In the genomic region with DNA sequence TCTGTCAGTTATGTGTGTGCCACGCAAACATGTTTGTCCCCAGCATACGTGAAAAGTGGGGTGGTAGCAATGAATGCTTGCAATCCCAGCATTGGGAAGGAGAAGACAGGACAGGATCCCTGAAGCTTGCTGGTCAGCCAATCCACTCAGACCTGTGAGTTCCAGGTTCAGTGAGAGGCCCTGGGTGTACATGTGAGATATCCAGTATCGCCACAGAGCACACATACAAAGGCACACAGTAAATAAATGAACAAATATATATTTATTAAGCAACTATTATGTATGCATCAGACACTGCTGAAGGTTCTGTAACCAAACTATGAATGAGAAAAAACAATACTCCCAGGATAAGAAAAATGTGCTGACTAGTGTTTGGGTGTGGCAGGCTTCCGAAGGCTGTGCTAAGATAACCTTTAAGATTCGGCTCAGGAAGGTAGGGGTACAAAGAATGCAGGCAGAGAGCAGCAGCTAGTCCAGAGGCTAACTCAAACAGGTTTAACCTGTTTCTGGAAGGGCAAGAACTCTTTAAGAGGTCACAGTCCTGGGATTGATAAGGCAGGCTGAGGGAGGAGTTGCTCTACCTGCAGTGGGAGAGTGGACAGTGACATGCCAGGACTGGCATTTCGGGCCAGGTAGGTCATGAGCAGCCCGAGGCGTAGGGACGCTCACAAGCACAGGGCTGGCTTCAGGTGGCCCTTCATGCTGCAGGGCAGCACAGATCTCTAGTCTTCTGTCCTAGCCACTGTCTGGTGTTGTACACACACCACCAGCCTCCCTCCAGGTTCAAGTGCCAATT, we compare ENCODE assay signal across 12 mouse cellular contexts. TPM values are rescaled to one million over a fixed set of nuclear protein-coding genes. Genes with fewer than 3 reads are reported as not detected.
DNase-seq lines count a peak whose midpoint lies in the region; ATAC-seq and TF ChIP-seq lines count a peak whose summit lies in the region.
"Had no signal": no experiment of that assay in that cellular context is flagged by ENCODE, and none has a peak within 500 bp of the region (broad histone marks: within the 10 kb centered on the region; RNA-seq: fewer than 3 reads in every experiment).

No protein-coding gene starts in this region.

- TF ChIP-seq POLR2A in kidney, adult 2 months (IDR thresholded peaks at IDR 0.05; ENCODE audit: low read depth, low read length) = no peak

- H3K4me2 ChIP-seq in kidney, embryonic 14.5 days (replicated peaks; ENCODE audit: low read depth, low read length) = no peak overlapping the region
- H3K4me2 ChIP-seq: neural tube, embryonic 12.5 days had no signal

- DNase-seq in cerebellum, postnatal 10 days = no peak
- DNase-seq in kidney, adult 2 months = peak; percentile 38
- peak; percentile 18 for DNase-seq in embryonic facial prominence, embryonic 10.5 days (ENCODE audit: low spot score)
- peak; percentile 50 for DNase-seq in lung, postnatal 25 days (ENCODE audit: low spot score)
- DNase-seq in ovary, postnatal 14 days (ENCODE audit: low spot score) = no peak
- DNase-seq in thymus, postnatal 14 days = no peak
- DNase-seq: adrenal gland, adult 2 months; heart, postnatal 10 days had no signal

- H3K27ac ChIP-seq in kidney, adult 2 months (ENCODE audit: insufficient read depth, low read depth, low read length) = no peak overlapping the region
- no peak overlapping the region; the same call in 1 of the 2 replicates for H3K27ac ChIP-seq in kidney, embryonic 14.5 days (ENCODE audit: low read depth, low read length)
- H3K27ac ChIP-seq in embryonic facial prominence, embryonic 10.5 days (replicated peaks) = no peak overlapping the region
- H3K27ac ChIP-seq: neural tube, embryonic 12.5 days had no signal

- no peak for TF ChIP-seq CTCF in kidney, adult 2 months (conservative IDR thresholded peaks at IDR 0.05; ENCODE audit: insufficient read depth, insufficient read length, low read depth, low read length)

- no peak overlapping the region for H3K4me3 ChIP-seq in kidney, adult 2 months (ENCODE audit: insufficient read depth, low read depth, low read length)
- no peak overlapping the region for H3K4me3 ChIP-seq in kidney, embryonic 14.5 days (ENCODE audit: low read length)
- H3K4me3 ChIP-seq in embryonic facial prominence, embryonic 10.5 days = no peak overlapping the region
- H3K4me3 ChIP-seq: megakaryocyte, embryonic 14.5 days; neural tube, embryonic 12.5 days had no signal

- 0 out of 2 replicates have a peak, but pooled peaks have one; percentile 13 for ATAC-seq in cerebellum, adult (ENCODE audit: insufficient number of reproducible peaks, low FRiP score, low TSS enrichment)
- no peak for ATAC-seq in kidney, embryonic 14.5 days (ENCODE audit: low FRiP score, low TSS enrichment)

- no peaks in the 10 kb centered on the region for H3K27me3 ChIP-seq in kidney, adult 2 months (replicated peaks; ENCODE audit: control insufficient read depth, insufficient read depth, low read length)
- H3K27me3 ChIP-seq in kidney, embryonic 14.5 days (ENCODE audit: control insufficient read depth, insufficient read depth, low read length) = no peaks in the 10 kb centered on the region
- H3K27me3 ChIP-seq in embryonic facial prominence, embryonic 10.5 days (replicated peaks; ENCODE audit: low read depth, poor library complexity, severe bottlenecking) = no peaks in the 10 kb centered on the region
- H3K27me3 ChIP-seq: megakaryocyte, embryonic 14.5 days; neural tube, embryonic 12.5 days had no signal

- H3K9me3 ChIP-seq in kidney, embryonic 14.5 days (ENCODE audit: control insufficient read depth, low read length) = no peaks in the 10 kb centered on the region
- H3K9me3 ChIP-seq in embryonic facial prominence, embryonic 10.5 days = no peaks in the 10 kb centered on the region
- H3K9me3 ChIP-seq: megakaryocyte, embryonic 14.5 days; neural tube, embryonic 12.5 days had no signal

- no peak overlapping the region for H3K9ac ChIP-seq in kidney, embryonic 14.5 days (ENCODE audit: low read depth, low read length)
- H3K9ac ChIP-seq: neural tube, embryonic 12.5 days had no signal

- H3K36me3 ChIP-seq in kidney, adult 2 months (ENCODE audit: control insufficient read depth, insufficient read depth, low read length) = no peaks in the 10 kb centered on the region; the same call in 1 of the 2 replicates
- peaks cover 6% of the 10 kb centered on the region; the same call in 1 of the 2 replicates for H3K36me3 ChIP-seq in kidney, embryonic 14.5 days (ENCODE audit: control insufficient read depth, insufficient read depth, low read length)
- peaks cover 36% of the 10 kb centered on the region for H3K36me3 ChIP-seq in embryonic facial prominence, embryonic 10.5 days (replicated peaks)

- peaks cover 21% of the 10 kb centered on the region for H3K4me1 ChIP-seq in kidney, adult 2 months (ENCODE audit: control insufficient read depth, insufficient read depth, low read length)
- H3K4me1 ChIP-seq in kidney, embryonic 14.5 days (ENCODE audit: control insufficient read depth, insufficient read depth, low read length) = no peaks in the 10 kb centered on the region
- no peaks in the 10 kb centered on the region; the same call in 1 of the 2 replicates for H3K4me1 ChIP-seq in embryonic facial prominence, embryonic 10.5 days
- H3K4me1 ChIP-seq: neural tube, embryonic 12.5 days had no signal

- WGBS in kidney, adult 2 months = 71% methylated on average over 9 of the region's 9 CpGs
- WGBS in kidney, embryonic 14.5 days = 80% methylated on average over 9 of the region's 9 CpGs
- 80% methylated on average over 9 of the region's 9 CpGs for WGBS in embryonic facial prominence, embryonic 10.5 days

RNA-seq across cellular contexts. Expression of a gene that starts 33.4 kb away (rescaled TPM):
- 14.3 and 17.7 TPM in 2 replicates for polyA plus RNA-seq in kidney, adult 2 months (2012; rRNA removed)
- polyA plus RNA-seq in kidney, embryonic 14.5 days (2014; fragmentation: Nextera tagmentation; extraction: Ambion mirVana) = 73.3 and 75.9 TPM in 2 replicates
- polyA plus RNA-seq in embryonic facial prominence, embryonic 10.5 days (2016; fragmentation: Nextera tagmentation; extraction: Ambion mirVana) = 89.1 and 91.8 TPM in 2 replicates

RNA-seq across cellular contexts. Expression of a gene that starts 53.5 kb away (rescaled TPM):
- 5.6 and 6.3 TPM in 2 replicates for polyA plus RNA-seq in kidney, adult 2 months (2012; rRNA removed)
- polyA plus RNA-seq in kidney, embryonic 14.5 days (2014; fragmentation: Nextera tagmentation; extraction: Ambion mirVana) = 0.97 and 2.2 TPM in 2 replicates
- 1.2 and 1.7 TPM in 2 replicates for polyA plus RNA-seq in embryonic facial prominence, embryonic 10.5 days (2016; fragmentation: Nextera tagmentation; extraction: Ambion mirVana)

Comparison
In these comparisons a context has a peak if more than half of its experiments do, and no peak if none do; other contexts are left out.
1. DNase-seq: peak in kidney, adult 2 months (single experiment), embryonic facial prominence, embryonic 10.5 days (single experiment) and lung, postnatal 25 days (single experiment); none in cerebellum, postnatal 10 days (0 of 2), ovary, postnatal 14 days (single experiment) and thymus, postnatal 14 days (single experiment).